Mouse (Mus musculus) erythroblast, embryonic 14.5 days (primary cell): ENCODE data around the gene Ppil6. TPM values are rescaled to one million over a fixed set of nuclear protein-coding genes. Genes with fewer than 3 reads are reported as not detected.

ENCODE experiments used
- H3K27me3 ChIP-seq: 2 replicates; pipeline ENCODE4 v1.6.1; 2012; ENCODE audit warnings: inconsistent platforms; ENCODE audit not compliant: control insufficient read depth
- H3K36me3 ChIP-seq: 2 replicates; pipeline ENCODE4 v1.6.1; 2012; ENCODE audit warnings: mild to moderate bottlenecking, inconsistent platforms; ENCODE audit not compliant: control insufficient read depth
- H3K4me1 ChIP-seq: 2 replicates; pipeline ENCODE4 v1.6.1; 2012; ENCODE audit warnings: inconsistent platforms; ENCODE audit not compliant: control insufficient read depth
- H3K4me3 ChIP-seq: replicated peaks from 2 replicates; pipeline ENCODE3; 2012; ENCODE audit warnings: moderate library complexity, mild to moderate bottlenecking, inconsistent platforms
- H3K9me3 ChIP-seq: 2 replicates; pipeline ENCODE4 v1.6.1; 2012; ENCODE audit warnings: low read length, inconsistent platforms, mixed read lengths; ENCODE audit not compliant: control insufficient read depth
- GATA1 ChIP-seq: IDR thresholded peaks from 2 replicates; pipeline ENCODE4 v1.6.1; 2012; ENCODE audit warnings: low read length, inconsistent platforms, mixed read lengths
- TAL1 ChIP-seq: IDR thresholded peaks from 3 replicates; pipeline ENCODE4 v1.6.1; 2012; ENCODE audit warnings: low read length, inconsistent platforms, mixed read lengths
- polyA plus RNA-seq: library from polyadenylated mRNA; stranded (reverse); fragments of >175 nt; gene quantifications from 2 replicates; pipeline ENCODE4 v1.2.3, GENCODE M21; 2012

Gene Ppil6
- polyA plus RNA-seq, 1 experiment: not detected

DNA sequence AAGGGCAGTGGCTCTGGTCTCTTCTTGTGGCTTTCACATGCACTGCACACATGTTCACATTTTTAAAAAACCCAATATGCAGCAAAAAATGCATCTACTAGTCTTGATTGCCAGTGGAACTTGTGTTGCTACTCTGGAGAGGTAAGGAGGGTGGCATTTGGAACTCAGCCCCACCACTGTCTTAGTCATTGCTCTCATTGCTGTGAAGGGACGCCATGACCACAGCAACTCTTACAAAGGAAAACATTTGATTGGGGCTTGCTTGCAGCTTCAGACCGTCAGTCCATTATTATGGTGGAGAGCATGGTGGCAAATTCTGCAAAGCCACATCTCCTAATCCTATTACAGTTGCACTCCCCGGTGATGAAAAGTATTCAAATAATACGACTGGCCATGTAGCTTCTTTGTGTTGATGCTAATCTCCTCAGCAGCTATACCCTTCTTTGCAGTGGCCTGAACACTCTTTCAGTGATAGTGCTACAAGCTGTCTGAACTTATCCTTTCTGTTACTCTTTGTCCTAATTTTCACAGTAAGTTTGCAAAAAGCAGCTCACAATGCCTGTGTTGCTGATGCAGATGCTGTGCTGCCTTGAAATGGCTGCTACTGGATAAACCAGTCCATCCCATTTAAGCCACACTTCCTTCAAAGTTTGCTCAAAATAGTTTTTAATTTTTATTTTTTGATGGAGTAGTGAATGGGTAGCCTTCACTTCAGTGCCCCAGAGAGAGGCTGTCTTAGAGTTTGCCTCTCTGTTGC is 47.2 kb downstream of the Ppil6 start:
- H3K36me3 ChIP-seq: peaks cover 24% of the 10 kb centered on the region
- H3K9me3 ChIP-seq: no peaks in the 10 kb centered on the region
- no peaks in the 10 kb centered on the region for H3K27me3 ChIP-seq
- TF ChIP-seq GATA1 (no peak), TAL1 (no peak)
- no peaks in the 10 kb centered on the region for H3K4me1 ChIP-seq
- no peak overlapping the region for H3K4me3 ChIP-seq

DNA sequence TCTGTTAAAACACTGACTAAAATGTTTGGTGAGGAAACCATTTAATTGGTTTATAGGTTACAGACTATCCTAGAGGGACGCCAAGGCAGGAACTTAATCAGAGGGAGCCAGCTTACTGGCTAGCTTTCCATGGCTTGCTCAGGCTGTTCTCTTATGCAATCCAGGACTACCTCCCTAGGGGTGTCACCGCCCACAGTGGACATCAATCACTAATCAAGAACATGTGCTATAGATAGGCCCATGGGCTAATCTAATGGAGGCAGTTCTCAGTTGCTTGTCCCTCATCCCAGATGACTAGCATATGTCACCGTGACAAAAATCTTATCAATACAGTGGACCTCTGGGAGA is 47.7 kb downstream of the Ppil6 start:
- Histone ChIP-seq H3K27me3 (no peaks in the 10 kb centered on the region), H3K9me3 (no peaks in the 10 kb centered on the region), H3K36me3 (peaks cover 19% of the 10 kb centered on the region), H3K4me3 (no peak overlapping the region), H3K4me1 (no peaks in the 10 kb centered on the region)
- TF ChIP-seq TAL1 (no peak), GATA1 (no peak)

DNA sequence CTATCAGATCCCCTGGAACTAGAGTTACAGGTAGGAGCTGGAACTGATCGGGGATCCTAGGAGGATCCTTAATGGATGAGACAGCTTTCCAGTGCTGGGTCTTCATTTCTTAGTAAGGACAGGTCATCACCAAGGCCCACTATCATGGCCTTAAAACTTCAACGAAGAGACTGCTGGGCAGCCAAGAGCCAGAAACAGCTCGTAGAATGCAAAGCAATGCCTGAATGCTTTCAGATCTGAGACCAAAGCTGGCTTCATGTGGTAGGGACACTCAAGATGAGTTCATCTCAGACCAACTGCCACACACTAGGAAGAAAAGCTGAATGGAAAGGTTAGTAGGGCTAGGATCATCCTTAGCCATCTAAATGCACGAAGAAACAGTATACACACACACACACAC is 48.7 kb downstream of the Ppil6 start:
- H3K4me1 ChIP-seq: no peaks in the 10 kb centered on the region
- H3K4me3 ChIP-seq: no peak overlapping the region
- H3K36me3 ChIP-seq: peaks cover 9% of the 10 kb centered on the region
- H3K9me3 ChIP-seq: no peaks in the 10 kb centered on the region
- H3K27me3 ChIP-seq: no peaks in the 10 kb centered on the region
- TF ChIP-seq TAL1 (no peak), GATA1 (no peak)

DNA sequence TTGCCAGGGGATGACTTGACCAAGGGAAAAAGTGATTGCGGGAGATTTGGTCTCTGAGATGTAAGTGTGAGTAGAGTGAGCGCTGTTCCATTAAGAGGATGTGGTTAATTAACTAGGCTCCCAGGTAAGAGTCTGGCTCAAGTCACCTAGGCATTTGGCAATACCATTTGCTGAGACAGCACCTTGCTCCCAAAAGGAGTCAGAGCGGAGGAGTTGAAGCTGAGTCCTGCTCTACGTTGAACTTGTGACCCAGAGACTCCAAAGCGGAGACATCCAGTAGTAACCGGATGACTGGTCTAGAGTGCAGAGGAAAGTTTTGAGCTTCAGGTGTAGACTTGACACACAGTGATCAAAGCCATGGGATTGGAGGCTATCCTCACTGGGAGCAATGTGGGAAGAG is 51.8 kb downstream of the Ppil6 start:
- TF ChIP-seq TAL1 (no peak), GATA1 (no peak)
- no peaks in the 10 kb centered on the region for H3K27me3 ChIP-seq

DNA sequence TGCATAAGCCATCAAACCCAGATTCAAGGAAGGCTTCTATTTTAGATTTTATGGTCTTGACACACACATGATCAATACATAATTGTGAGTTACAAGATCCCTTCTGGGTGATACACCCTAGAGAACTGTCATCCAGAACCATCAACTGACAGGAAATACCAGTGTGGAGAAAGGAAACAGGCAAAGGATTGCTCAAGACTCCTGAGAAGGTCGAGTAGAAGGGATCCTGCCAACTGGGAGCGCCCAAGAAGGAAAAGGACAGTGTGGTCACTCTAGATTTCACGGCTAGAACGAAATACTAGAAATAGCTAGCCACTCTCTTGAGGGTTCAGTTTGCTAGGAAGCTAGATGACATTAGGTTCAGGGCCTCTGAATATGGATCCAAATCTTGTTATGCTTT is 53.2 kb downstream of the Ppil6 start:
- Histone ChIP-seq H3K4me1 (peaks cover 9% of the 10 kb centered on the region), H3K9me3 (no peaks in the 10 kb centered on the region), H3K27me3 (no peaks in the 10 kb centered on the region), H3K4me3 (no peak overlapping the region), H3K36me3 (no peaks in the 10 kb centered on the region)
- no peak for TF ChIP-seq TAL1
- TF ChIP-seq GATA1: no peak

More for the DNA sequence above, 51.8 kb downstream of the Ppil6 start:
- peaks cover 9% of the 10 kb centered on the region for H3K4me1 ChIP-seq
- no peaks in the 10 kb centered on the region for H3K36me3 ChIP-seq
- no peak overlapping the region for H3K4me3 ChIP-seq
- no peaks in the 10 kb centered on the region for H3K9me3 ChIP-seq

DNA sequence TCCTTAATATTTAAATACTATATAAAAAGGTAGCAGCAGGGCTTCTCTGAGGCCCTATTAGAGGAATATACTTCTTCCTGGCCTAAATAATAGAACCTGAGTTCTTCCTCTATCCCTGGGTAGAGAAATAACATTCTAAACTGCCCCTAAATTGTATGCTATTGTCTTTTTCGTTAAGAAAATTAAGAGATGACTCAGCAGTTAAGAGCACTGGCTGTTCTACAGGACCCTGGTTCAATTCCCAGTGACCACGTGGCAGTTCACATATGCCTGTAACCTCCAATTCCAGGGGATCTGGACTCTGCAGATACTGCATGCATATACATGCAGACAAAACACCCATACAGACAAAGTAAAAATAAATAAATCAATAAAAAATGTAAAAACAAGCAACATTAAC is 53.6 kb downstream of the Ppil6 start:
- Histone ChIP-seq H3K9me3 (no peaks in the 10 kb centered on the region), H3K27me3 (no peaks in the 10 kb centered on the region), H3K36me3 (no peaks in the 10 kb centered on the region), H3K4me1 (peaks cover 9% of the 10 kb centered on the region), H3K4me3 (no peak overlapping the region)
- TF ChIP-seq GATA1: no peak
- no peak for TF ChIP-seq TAL1

DNA sequence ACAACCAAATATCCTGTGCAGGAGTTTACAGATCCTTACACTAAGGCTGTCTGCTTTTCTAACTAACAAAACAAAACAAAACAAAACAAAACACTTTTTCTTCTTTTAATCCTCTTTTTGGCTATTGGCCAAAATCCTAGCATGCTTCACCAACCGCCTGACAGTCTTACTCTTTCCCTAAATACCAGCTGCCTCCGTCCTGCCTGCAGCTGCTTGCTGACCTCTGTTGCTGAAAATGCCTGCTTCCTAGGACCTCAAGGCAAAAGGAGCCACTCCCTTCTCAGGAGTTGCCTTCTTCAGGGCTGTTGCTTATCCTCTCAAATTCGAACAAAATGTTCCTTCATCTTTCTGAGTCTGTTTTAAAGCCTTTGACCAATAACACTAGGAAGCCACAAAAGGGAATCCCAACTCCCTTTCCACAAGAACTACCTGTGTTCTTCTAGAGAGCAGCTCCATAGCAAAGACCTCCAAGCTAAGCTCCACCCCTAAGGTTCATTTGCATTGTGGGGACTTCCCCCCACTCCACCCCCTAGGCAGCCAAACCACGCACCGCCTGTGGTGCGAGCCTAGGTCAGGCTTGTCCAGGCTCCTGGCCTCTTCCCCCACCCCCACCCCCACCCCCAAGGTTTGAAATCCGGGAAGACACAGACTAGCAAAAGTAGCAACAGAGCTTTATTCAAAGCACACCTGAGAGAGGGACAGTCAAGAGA is 54.4 kb downstream of the Ppil6 start:
- TF ChIP-seq TAL1 (no peak), GATA1 (no peak)
- Histone ChIP-seq H3K9me3 (peaks cover 5% of the 10 kb centered on the region), H3K27me3 (no peaks in the 10 kb centered on the region)

DNA sequence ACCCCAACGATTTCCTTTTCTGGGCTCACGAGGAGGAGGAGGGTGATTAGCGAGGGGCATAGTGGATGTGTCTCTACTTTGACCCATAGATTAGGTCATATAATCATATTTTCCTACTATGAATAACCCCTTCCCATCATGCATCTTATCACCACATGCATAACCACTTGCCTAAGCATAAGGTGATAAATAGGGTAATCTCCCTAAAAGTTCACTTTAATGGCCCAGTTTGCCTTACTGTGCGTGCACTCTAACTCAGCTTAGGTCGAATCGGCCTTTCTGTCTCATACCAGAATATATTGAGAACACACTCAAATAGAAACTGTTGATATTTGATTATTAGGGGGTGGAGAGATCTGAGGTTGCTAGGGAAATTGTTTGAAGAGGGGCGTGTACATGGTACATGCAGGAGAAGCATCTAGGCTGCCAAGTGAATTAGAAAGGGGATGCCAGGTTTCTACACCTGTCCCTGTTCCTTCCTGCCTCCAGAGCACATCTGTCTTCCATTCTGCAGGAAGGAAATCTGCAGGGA is 55.1 kb downstream of the Ppil6 start:
- no peaks in the 10 kb centered on the region for H3K27me3 ChIP-seq
- no peaks in the 10 kb centered on the region for H3K36me3 ChIP-seq
- peaks cover 9% of the 10 kb centered on the region for H3K4me1 ChIP-seq
- H3K4me3 ChIP-seq: no peak overlapping the region
- H3K9me3 ChIP-seq: peaks cover 5% of the 10 kb centered on the region
- TF ChIP-seq GATA1: no peak
- no peak for TF ChIP-seq TAL1

More for the DNA sequence above, 54.4 kb downstream of the Ppil6 start:
- Histone ChIP-seq H3K4me1 (peaks cover 9% of the 10 kb centered on the region), H3K36me3 (no peaks in the 10 kb centered on the region), H3K4me3 (no peak overlapping the region)

DNA sequence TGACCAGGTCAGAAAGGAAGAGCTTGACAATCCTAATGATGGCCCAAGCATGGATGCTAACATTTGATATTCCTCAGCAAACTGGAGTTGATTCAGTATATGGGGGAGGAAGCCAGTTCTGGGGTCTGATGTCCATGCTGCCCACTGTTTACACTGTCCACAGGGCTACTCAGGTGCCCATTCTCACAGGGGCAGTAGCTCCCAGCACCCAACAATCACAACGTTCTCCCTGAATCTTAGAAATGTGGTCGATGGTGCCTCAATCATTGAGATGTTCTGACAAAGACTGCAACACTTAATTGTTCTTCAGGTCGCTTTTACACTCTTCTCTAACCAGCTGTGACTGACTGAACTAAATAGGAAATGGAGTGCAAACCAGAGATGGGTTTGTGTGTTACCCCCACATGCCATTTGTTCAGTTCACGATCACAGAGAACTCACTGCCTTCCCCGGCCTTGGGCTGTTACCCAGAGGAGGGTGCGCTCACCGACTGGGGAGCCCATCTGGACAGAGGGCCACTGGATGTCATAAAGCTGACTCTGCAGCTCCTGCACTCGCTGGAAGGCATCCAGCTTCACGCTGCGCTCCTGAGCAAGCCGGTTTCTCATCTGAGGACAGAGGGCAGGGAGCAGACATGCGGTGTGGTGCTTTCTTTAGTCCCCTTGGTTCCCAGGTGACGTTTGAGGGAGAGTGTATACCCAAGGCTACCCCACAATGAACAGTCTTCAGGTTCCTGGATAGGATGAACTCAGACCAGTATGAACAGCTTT is 56.3 kb downstream of the Ppil6 start:
- H3K36me3 ChIP-seq: no peaks in the 10 kb centered on the region
- peaks cover 9% of the 10 kb centered on the region for H3K4me1 ChIP-seq
- TF ChIP-seq GATA1 (no peak), TAL1 (no peak)
- no peaks in the 10 kb centered on the region for H3K27me3 ChIP-seq
- no peak overlapping the region for H3K4me3 ChIP-seq
- H3K9me3 ChIP-seq: peaks cover 5% of the 10 kb centered on the region
